ENCODE assay signal across 9 mouse cellular contexts in genomic region chr13:24318618-24319017, GRCm38 (mm10). TPM values are rescaled to one million over a fixed set of nuclear protein-coding genes. Genes with fewer than 3 reads are reported as not detected.
DNase-seq lines count a peak whose midpoint lies in the region; ATAC-seq and TF ChIP-seq lines count a peak whose summit lies in the region.
"Had no signal": no experiment of that assay in that cellular context is flagged by ENCODE, and none has a peak within 500 bp of the region (broad histone marks: within the 10 kb centered on the region; RNA-seq: fewer than 3 reads in every experiment).

No protein-coding gene starts in this region.

- H3K4me2 ChIP-seq in heart, embryonic 11.5 days, result no peak overlapping the region
- no peak overlapping the region for H3K4me2 ChIP-seq in forebrain, embryonic 16.5 days (ENCODE audit: low read length)
- H3K4me2 ChIP-seq: embryonic facial prominence, embryonic 13.5 days had no signal

- WGBS in heart, embryonic 11.5 days (ENCODE audit: insufficient replicate concordance), result 16% methylated on average over 4 of the region's 4 CpGs
- WGBS in forebrain, embryonic 16.5 days, result 27% methylated on average over 4 of the region's 4 CpGs

- H3K4me1 ChIP-seq in heart, embryonic 11.5 days (ENCODE audit: control insufficient read depth, insufficient read depth, low read length), result no peaks in the 10 kb centered on the region
- H3K4me1 ChIP-seq in ES-E14 (ENCODE audit: control insufficient read depth in 2 of 2, insufficient read depth in 2 of 2, low read length in 2 of 2, poor library complexity in 1 of 2), result no peaks in the 10 kb centered on the region
- H3K4me1 ChIP-seq in forebrain, embryonic 16.5 days (replicated peaks; ENCODE audit: control insufficient read depth, insufficient read depth, low read length), result no peaks in the 10 kb centered on the region

- H3K9ac ChIP-seq in heart, embryonic 11.5 days (ENCODE audit: low read depth, low read length), result no peak overlapping the region
- no peak overlapping the region for H3K9ac ChIP-seq in ES-E14 (ENCODE audit: insufficient read depth, low read depth, low read length, poor library complexity, severe bottlenecking)
- no peak overlapping the region for H3K9ac ChIP-seq in forebrain, embryonic 16.5 days (replicated peaks; ENCODE audit: low read depth, low read length)
- H3K9ac ChIP-seq: embryonic facial prominence, embryonic 13.5 days had no signal

- no peak overlapping the region for H3K27ac ChIP-seq in heart, embryonic 11.5 days (ENCODE audit: low read depth, low read length)
- no peak overlapping the region for H3K27ac ChIP-seq in ES-E14 (ENCODE audit: insufficient read depth, low read depth, low read length, poor library complexity, severe bottlenecking)
- no peak overlapping the region for H3K27ac ChIP-seq in forebrain, embryonic 16.5 days (ENCODE audit: low read length)
- H3K27ac ChIP-seq: embryonic facial prominence, embryonic 13.5 days had no signal

- in situ Hi-C loops in ES-E14 (cut with MboI; ENCODE audit: low sequenced_read_pairs in 2 of 2, unreplicated experiment in 2 of 2), result loop anchor here (25.0 kb wide), 2 partner anchors 481 to 531 kb away; partner anchors contain the start of gene Slc17a3 (in 1 of the 2)

- H3K9me3 ChIP-seq in heart, embryonic 11.5 days (replicated peaks; ENCODE audit: control insufficient read depth, low read length), result no peaks in the 10 kb centered on the region
- no peaks in the 10 kb centered on the region for H3K9me3 ChIP-seq in ES-E14 (ENCODE audit: control insufficient read depth, insufficient read depth, low read depth, low read length)
- no peaks in the 10 kb centered on the region for H3K9me3 ChIP-seq in forebrain, embryonic 16.5 days (ENCODE audit: control insufficient read depth, low read length)
- H3K9me3 ChIP-seq: embryonic facial prominence, embryonic 13.5 days had no signal

- H3K36me3 ChIP-seq in heart, embryonic 11.5 days (ENCODE audit: control insufficient read depth, insufficient read depth, low read length), result no peaks in the 10 kb centered on the region
- no peaks in the 10 kb centered on the region for H3K36me3 ChIP-seq in ES-E14 (ENCODE audit: control insufficient read depth, insufficient read depth, low read length, poor library complexity, severe bottlenecking)
- no peaks in the 10 kb centered on the region for H3K36me3 ChIP-seq in forebrain, embryonic 16.5 days (ENCODE audit: control insufficient read depth, insufficient read depth)
- H3K36me3 ChIP-seq: embryonic facial prominence, embryonic 13.5 days had no signal

- no peak overlapping the region for H3K4me3 ChIP-seq in heart, embryonic 11.5 days (ENCODE audit: low read depth, low read length)
- no peak overlapping the region for H3K4me3 ChIP-seq in ES-E14 (ENCODE audit: insufficient read depth in 1 of 2, low read depth in 1 of 2, low read length in 2 of 2, poor library complexity in 1 of 2, severe bottlenecking in 1 of 2)
- H3K4me3 ChIP-seq in forebrain, embryonic 16.5 days (replicated peaks; ENCODE audit: low read length), result no peak overlapping the region
- H3K4me3 ChIP-seq: embryonic facial prominence, embryonic 13.5 days had no signal

- DNase-seq in heart, postnatal 4 days, result peak; percentile 25
- DNase-seq in 3T3-L1 (ENCODE audit: low read depth, low spot score), result peak; percentile 59
- peak; percentile 19 for DNase-seq in ES-E14 (ENCODE audit: low read depth, low spot score)
- peak; percentile 45 for DNase-seq in lung, postnatal 10 days
- no peak for DNase-seq in gastrocnemius, postnatal 10 days

- no peak for ATAC-seq in heart, embryonic 11.5 days (replicated peaks; ENCODE audit: insufficient number of reproducible peaks, low FRiP score, low TSS enrichment)
- ATAC-seq in forebrain, embryonic 16.5 days, result 0 out of 2 replicates have a peak, but pooled peaks have one; percentile 45
- ATAC-seq in inflammation-experienced regulatory T-cells, adult 6 months, result no peak

- H3K27me3 ChIP-seq in heart, embryonic 11.5 days (ENCODE audit: control insufficient read depth, insufficient read depth, low read length), result no peaks in the 10 kb centered on the region; the same call in 1 of the 2 replicates
- no peaks in the 10 kb centered on the region for H3K27me3 ChIP-seq in forebrain, embryonic 16.5 days (replicated peaks; ENCODE audit: control insufficient read depth, insufficient read depth, low read length)
- H3K27me3 ChIP-seq: embryonic facial prominence, embryonic 13.5 days had no signal

TF ChIP-seq in ES-E14, 5 proteins besides CTCF, POLR2A, EP300 and RAD21:
- TF ChIP-seq HCFC1 (IDR thresholded peaks at IDR 0.05; ENCODE audit: borderline replicate concordance, insufficient read depth, low read length), result no peak
- TF ChIP-seq ZC3H11A (IDR thresholded peaks at IDR 0.05; ENCODE audit: borderline replicate concordance, low read depth, low read length), result peak; percentile 36; the same call in 1 of the 2 replicates
TF ChIP-seq in ES-E14: peak in this region for 1.

RNA-seq across cellular contexts. Expression of gene Cmah, which starts 8.6 kb away (rescaled TPM):
- 1 to 10 TPM in 1 of 2 experiments, under 1 TPM in 1; 0.70 to 1.0 TPM for total RNA-seq in heart, postnatal 4 days (2021)
- 0.28 and 0.54 TPM in 2 replicates for polyA plus RNA-seq in heart, embryonic 11.5 days (2014; fragmentation: Nextera tagmentation; extraction: Ambion mirVana)
- total RNA-seq in ES-E14 (2012; rRNA removed), result 0.05 and 0.18 TPM in 2 replicates
- 0.04 and 0.11 TPM in 2 replicates for polyA plus RNA-seq in forebrain, embryonic 16.5 days (2015; fragmentation: Nextera tagmentation; extraction: Ambion mirVana)
- 1 to 10 TPM; 2.4 to 3.5 TPM for total RNA-seq in gastrocnemius, postnatal 10 days (2021)
- polyA plus RNA-seq in inflammation-experienced regulatory T-cells, adult 6 months (2017; shearing (Covaris generic)), result 10 to 100 TPM; 40.0 to 52.4 (median 42.9) TPM

RNA-seq across cellular contexts. Expression of gene Carmil1, which starts 38.0 kb away (rescaled TPM):
- 1 to 10 TPM; 4.6 to 5.1 TPM for total RNA-seq in heart, postnatal 4 days (2021)
- polyA plus RNA-seq in heart, embryonic 11.5 days (2014; fragmentation: Nextera tagmentation; extraction: Ambion mirVana), result 8.4 and 12.1 TPM in 2 replicates
- total RNA-seq in ES-E14 (2012; rRNA removed), result 14.0 and 17.0 TPM in 2 replicates
- 49.5 and 53.8 TPM in 2 replicates for polyA plus RNA-seq in forebrain, embryonic 16.5 days (2015; fragmentation: Nextera tagmentation; extraction: Ambion mirVana)
- total RNA-seq in gastrocnemius, postnatal 10 days (2021), result 1 to 10 TPM; 4.5 to 7.9 TPM
- 1 to 10 TPM in 2 of 3 experiments, under 1 TPM in 1; 0.24 to 2.4 (median 1.4) TPM for polyA plus RNA-seq in inflammation-experienced regulatory T-cells, adult 6 months (2017; shearing (Covaris generic))
